Mouse (Mus musculus): ENCODE results near the gene Trappc6a.

Gene Trappc6a

GRCm38 (mm10) chr7:19523757-19524419 is 15.7 kb downstream of the Trappc6a start:
- no peak for DNase-seq (ENCODE audit: low spot score)

- DNase-seq (ENCODE audit: low spot score), result no peak
Observed at GRCm38 (mm10) chr7:19524420-19525104, 16.4 kb downstream of the Trappc6a start.

- no peak for DNase-seq (ENCODE audit: low spot score)
Observed at GRCm38 (mm10) chr7:19525105-19525481, 16.9 kb downstream of the Trappc6a start.

- peak; percentile 52 for DNase-seq (ENCODE audit: low spot score)
Observed at GRCm38 (mm10) chr7:19531077-19531476, 22.9 kb downstream of the Trappc6a start.

- DNase-seq (ENCODE audit: low spot score), result no peak
Observed at GRCm38 (mm10) chr7:19532240-19532639, 24.0 kb downstream of the Trappc6a start.

GRCm38 (mm10) chr7:19534676-19535075 is 26.5 kb downstream of the Trappc6a start:
- no peak for DNase-seq (ENCODE audit: low spot score)

- DNase-seq (ENCODE audit: low spot score), result no peak
Observed at GRCm38 (mm10) chr7:19540771-19541566, 32.8 kb downstream of the Trappc6a start.

GRCm38 (mm10) chr7:19541681-19542154 is 33.5 kb downstream of the Trappc6a start:
- no peak for DNase-seq (ENCODE audit: low spot score)

- no peak for DNase-seq (ENCODE audit: low spot score)
Observed at GRCm38 (mm10) chr7:19542155-19542691, 34.0 kb downstream of the Trappc6a start.

GRCm38 (mm10) chr7:19543584-19543983 is 35.4 kb downstream of the Trappc6a start:
- DNase-seq (ENCODE audit: low spot score), result no peak

- no peak for DNase-seq (ENCODE audit: low spot score)
Observed at GRCm38 (mm10) chr7:19546007-19546406, 37.8 kb downstream of the Trappc6a start.

- no peak for DNase-seq (ENCODE audit: low spot score)
Observed at GRCm38 (mm10) chr7:19547344-19547969, 39.3 kb downstream of the Trappc6a start.

GRCm38 (mm10) chr7:19549394-19549793 is 41.2 kb downstream of the Trappc6a start:
- DNase-seq (ENCODE audit: low spot score), result no peak

- no peak for DNase-seq (ENCODE audit: low spot score)
Observed at GRCm38 (mm10) chr7:19551634-19552033, 43.4 kb downstream of the Trappc6a start.

- DNase-seq (ENCODE audit: low spot score), result no peak
Observed at GRCm38 (mm10) chr7:19552443-19552842, 44.2 kb downstream of the Trappc6a start.

- DNase-seq (ENCODE audit: low spot score), result no peak
Observed at GRCm38 (mm10) chr7:19554168-19554567, 46.0 kb downstream of the Trappc6a start.

GRCm38 (mm10) chr7:19557086-19557485 is 48.9 kb downstream of the Trappc6a start:
- no peak for DNase-seq (ENCODE audit: low spot score)

- no peak for DNase-seq (ENCODE audit: low spot score)
Observed at GRCm38 (mm10) chr7:19557982-19558900, 50.0 kb downstream of the Trappc6a start.

GRCm38 (mm10) chr7:19558965-19559364 is 50.8 kb downstream of the Trappc6a start:
- DNase-seq (ENCODE audit: low spot score), result no peak

GRCm38 (mm10) chr7:19560491-19561260 is 52.5 kb downstream of the Trappc6a start:
- peak; percentile 19 for DNase-seq (ENCODE audit: low spot score)

Data from MN1 (cell line).